Mouse (Mus musculus) hindbrain, embryonic 14.5 days (tissue): ENCODE results near the gene Nagpa. TPM values are rescaled to one million over a fixed set of nuclear protein-coding genes. Genes with fewer than 3 reads are reported as not detected.

Source experiments
- ATAC-seq: fragments of 200-750 bp; cut with Nextera tagmentation; 2 replicates; pipeline ENCODE4 v1.8.0; 2017; ENCODE audit warnings: moderate number of reproducible peaks, mild to moderate bottlenecking, moderate TSS enrichment, moderate library complexity; ENCODE audit not compliant: low FRiP score
- DNase-seq: peaks from one replicate; pipeline ENCODE4 v3.0.0-alpha.2; 2015; ENCODE audit warnings: low spot score
- H3K27ac ChIP-seq: fragments of 300-500 bp; sonication (generic); 2 replicates; pipeline ENCODE4 v1.5.1; 2014; ENCODE audit warnings: mild to moderate bottlenecking, moderate library complexity
- H3K27me3 ChIP-seq: fragments of 300-500 bp; sonication (generic); 2 replicates; pipeline ENCODE4 v1.6.1; 2014; ENCODE audit warnings: mild to moderate bottlenecking, low read length, mixed read lengths; ENCODE audit not compliant: control insufficient read depth, insufficient read depth
- H3K36me3 ChIP-seq: fragments of 300-500 bp; sonication (generic); replicated peaks from 2 replicates; pipeline ENCODE4 v1.6.1; 2014; ENCODE audit not compliant: control insufficient read depth, insufficient read depth
- H3K4me1 ChIP-seq: fragments of 300-500 bp; sonication (generic); replicated peaks from 2 replicates; pipeline ENCODE4 v1.6.1; 2014; ENCODE audit warnings: antibody characterized with exemption, low read length, mixed read lengths; ENCODE audit not compliant: control insufficient read depth, insufficient read depth
- H3K4me2 ChIP-seq: fragments of 300-500 bp; sonication (generic); replicated peaks from 2 replicates; pipeline ENCODE4 v1.6.1; 2014; ENCODE audit warnings: mild to moderate bottlenecking, moderate library complexity
- H3K4me3 ChIP-seq: fragments of 300-500 bp; sonication (generic); replicated peaks from 2 replicates; pipeline ENCODE4 v1.5.1; 2014; ENCODE audit warnings: mild to moderate bottlenecking, low read length
- H3K9ac ChIP-seq: fragments of 300-500 bp; sonication (generic); 2 replicates; pipeline ENCODE4 v1.6.1; 2014
- H3K9me3 ChIP-seq: fragments of 300-500 bp; sonication (generic); 2 replicates; pipeline ENCODE4 v1.6.1; 2016; ENCODE audit warnings: low read length; ENCODE audit not compliant: control insufficient read depth
- WGBS: fragments of 180-500 bp; shearing (Covaris S2); extraction: QIAGEN DNeasy Blood & Tissue Kit; methylation state at CpG from one replicate; pipeline ENCODE4 v1.1.7; 2014; 5-methylcytosine and 5-hydroxymethylcytosine counted together
- microRNA-seq: library from miRNA; unstranded; fragments of <30 nt; microRNA quantifications from one replicate; pipeline ENCODE4, GENCODE M21; 2016
- polyA plus RNA-seq: library from polyadenylated mRNA; unstranded; fragments of >200 nt; fragmentation: Nextera tagmentation; extraction: Ambion mirVana; gene quantifications from 2 replicates; pipeline ENCODE4 v1.2.1, GENCODE M21; 2014

The Nagpa gene
- polyA plus RNA-seq, 1 experiment from 2014 or later = 11.9 TPM

DNA sequence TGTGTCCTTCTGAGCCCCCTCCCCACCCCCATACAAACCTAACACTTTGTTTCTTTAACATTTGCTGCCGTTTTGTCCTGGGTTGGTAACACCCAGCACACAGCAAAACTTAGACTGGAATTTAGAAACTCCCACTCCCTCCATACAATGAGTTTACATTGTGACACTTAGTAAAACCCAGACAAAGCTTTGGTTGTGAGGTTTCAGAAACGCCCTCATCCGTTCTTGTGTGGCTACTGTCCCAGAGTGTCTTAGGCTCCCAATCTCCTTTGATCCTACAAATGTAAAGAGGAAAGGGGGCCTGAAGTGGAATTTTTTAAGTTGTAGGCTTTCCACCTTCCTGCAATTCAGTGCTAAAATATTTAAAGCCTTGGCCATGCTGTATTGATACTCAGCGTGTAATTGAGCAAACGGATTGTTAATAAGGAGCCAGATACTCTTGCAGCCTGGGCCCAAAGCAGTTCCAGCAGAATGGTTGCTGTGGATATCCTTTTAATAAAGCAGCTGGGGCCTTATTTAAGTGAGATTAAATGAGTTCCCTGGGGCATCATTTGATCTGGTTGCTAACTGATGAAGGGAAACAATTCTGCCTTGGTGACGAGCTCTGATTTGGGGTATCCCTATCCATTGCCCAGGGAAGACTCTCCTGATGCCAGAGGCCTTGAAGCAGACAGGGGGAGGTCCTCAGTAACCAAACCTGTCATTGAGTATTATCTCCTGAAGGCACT is 50.3 kb downstream of the Nagpa start:
- Histone ChIP-seq H3K27me3 (no peaks in the 10 kb centered on the region; the same call in 1 of the 2 replicates), H3K4me1 (peaks cover 15% of the 10 kb centered on the region), H3K4me2 (no peak overlapping the region), H3K36me3 (no peaks in the 10 kb centered on the region), H3K9me3 (no peaks in the 10 kb centered on the region), H3K9ac (peak overlapping the region; percentile 20; the same call in 1 of the 2 replicates), H3K4me3 (no peak overlapping the region), H3K27ac (peak overlapping the region; percentile 59)
- ATAC-seq = peak; percentile 70; the same call in 1 of the 2 replicates
- DNase-seq = peak; percentile 63
- 24% methylated on average over 6 of the region's 6 CpGs for WGBS

- DNase-seq (no peak), ATAC-seq (no peak)
- 41% methylated on average over 10 of the region's 10 CpGs for WGBS
- H3K9me3 ChIP-seq = no peaks in the 10 kb centered on the region
- H3K4me2 ChIP-seq = no peak overlapping the region
- no peaks in the 10 kb centered on the region for H3K36me3 ChIP-seq
- H3K4me1 ChIP-seq = peaks cover 15% of the 10 kb centered on the region
- no peak overlapping the region for H3K9ac ChIP-seq
- no peak overlapping the region for H3K27ac ChIP-seq
- H3K27me3 ChIP-seq = no peaks in the 10 kb centered on the region; the same call in 1 of the 2 replicates
- H3K4me3 ChIP-seq = no peak overlapping the region
Measured at GRCm38 (mm10) chr16:5150544-5150943, 53.3 kb downstream of the Nagpa start.

GRCm38 (mm10) chr16:5147037-5147385 is 56.8 kb downstream of the Nagpa start, which contains the start of gene Sec14l5:
Gene Sec14l5, plus strand, starts transcription at chr16:5147109.
- Histone ChIP-seq H3K4me1 (no peaks in the 10 kb centered on the region; the same call in 1 of the 2 replicates), H3K9ac (peak within 1 kb of the TSS; percentile 44; the same call in 1 of the 2 replicates), H3K27ac (no peak within 1 kb of the TSS), H3K27me3 (no peaks in the 10 kb centered on the region; the same call in 1 of the 2 replicates), H3K9me3 (no peaks in the 10 kb centered on the region), H3K36me3 (no peaks in the 10 kb centered on the region), H3K4me3 (peak within 1 kb of the TSS; percentile 31), H3K4me2 (peak within 1 kb of the TSS; percentile 59)
- no peak for DNase-seq
- peak; percentile 55; the same call in 1 of the 2 replicates for ATAC-seq
- 14% methylated on average over 13 of the region's 13 CpGs for WGBS

GRCm38 (mm10) chr16:5146367-5147036 is 57.3 kb downstream of the Nagpa start:
- no peaks in the 10 kb centered on the region for H3K9me3 ChIP-seq
- H3K9ac ChIP-seq = peak overlapping the region; percentile 44; the same call in 1 of the 2 replicates
- no peaks in the 10 kb centered on the region for H3K36me3 ChIP-seq
- H3K4me1 ChIP-seq = no peaks in the 10 kb centered on the region; the same call in 1 of the 2 replicates
- H3K4me2 ChIP-seq = peak overlapping the region; percentile 59
- ATAC-seq = peak; percentile 80
- H3K27me3 ChIP-seq = no peaks in the 10 kb centered on the region; the same call in 1 of the 2 replicates
- DNase-seq = peak; percentile 28
- peak overlapping the region; percentile 31 for H3K4me3 ChIP-seq
- WGBS = 3% methylated on average over 25 of the region's 26 CpGs
- no peak overlapping the region for H3K27ac ChIP-seq

- Histone ChIP-seq H3K9me3 (no peaks in the 10 kb centered on the region), H3K36me3 (no peaks in the 10 kb centered on the region), H3K4me1 (no peaks in the 10 kb centered on the region; the same call in 1 of the 2 replicates), H3K4me3 (no peak overlapping the region), H3K27me3 (no peaks in the 10 kb centered on the region; the same call in 1 of the 2 replicates), H3K4me2 (peak overlapping the region; percentile 59), H3K27ac (no peak overlapping the region), H3K9ac (0 out of 2 replicates have a peak overlapping the region, but pooled peaks have one; percentile 21)
- WGBS = under 1% methylated on average over 7 of the region's 7 CpGs
- DNase-seq (peak; percentile 97), ATAC-seq (peak; percentile 69)
Measured at GRCm38 (mm10) chr16:5145570-5145969, 58.2 kb downstream of the Nagpa start.

Small RNAs within 50 kb of the gene (microRNA-seq; reads per million reads assigned to microRNA genes)
- gene Gm23689 (not detected), gene Gm26095 (not detected), gene Mir6364 (not detected)

Other genes starting within 250 kb of the Nagpa start
- 55.9 and 58.5 TPM in 2 replicates for gene Anks3, start 239.8 kb downstream of the Nagpa start, polyA plus RNA-seq
- gene Sept12, start 206.2 kb downstream of the Nagpa start, polyA plus RNA-seq = not detected in 2 replicates
- 4.2 and 4.7 TPM in 2 replicates for gene Smim22, start 196.7 kb downstream of the Nagpa start, polyA plus RNA-seq
- 147 and 154 TPM in 2 replicates for gene Rogdi, start 190.5 kb downstream of the Nagpa start, polyA plus RNA-seq
- gene Glyr1, start 154.1 kb downstream of the Nagpa start, polyA plus RNA-seq = 120 and 144 TPM in 2 replicates
- 14.4 and 14.9 TPM in 2 replicates for gene Ubn1, start 154.0 kb downstream of the Nagpa start, polyA plus RNA-seq
- 0.09 and 0.29 TPM in 2 replicates for gene Ppl, start 71.6 kb downstream of the Nagpa start, polyA plus RNA-seq
- 0.35 and 0.48 TPM in 2 replicates for gene Sec14l5, start 56.9 kb downstream of the Nagpa start, polyA plus RNA-seq
- 17.2 and 18.8 TPM in 2 replicates for gene AU021092, start 18.3 kb upstream of the Nagpa start, polyA plus RNA-seq
- 38.4 and 38.9 TPM in 2 replicates for gene Alg1, start 29.6 kb upstream of the Nagpa start, polyA plus RNA-seq
- gene Eef2kmt, start 52.0 kb upstream of the Nagpa start, polyA plus RNA-seq = 7.1 and 10.7 TPM in 2 replicates